Mouse (Mus musculus): ENCODE data around the gene Ttc7b. TPM values are rescaled to one million over a fixed set of nuclear protein-coding genes. Genes with fewer than 3 reads are reported as not detected.

Ttc7b gene
- polyA plus RNA-seq, 1 experiment: 18.2 TPM

- Histone ChIP-seq H3ac (ENCODE audit: control insufficient read depth, insufficient read length) (no peak overlapping the region), H3K27me3 (ENCODE audit: control insufficient read depth, insufficient read depth, insufficient read length) (no peaks in the 10 kb centered on the region), H3K4me3 (no peak overlapping the region), H3K36me3 (ENCODE audit: control insufficient read depth, insufficient read depth) (no peaks in the 10 kb centered on the region), H3K79me2 (ENCODE audit: control insufficient read depth, insufficient read depth) (no peaks in the 10 kb centered on the region), H3K4me2 (ENCODE audit: low read depth) (no peak overlapping the region)
- no peak for TF ChIP-seq MYOD1 (IDR thresholded peaks at IDR 0.05; ENCODE audit: control insufficient read depth in 1 of 3, insufficient read length in 2 of 3, low read depth in 2 of 3)
Observed at GRCm38 (mm10) chr12:100470295-100470694, 50.3 kb downstream of the Ttc7b start.

- H3K4me2 ChIP-seq (ENCODE audit: low read depth): no peak overlapping the region
- H3K36me3 ChIP-seq (ENCODE audit: control insufficient read depth, insufficient read depth): no peaks in the 10 kb centered on the region
- H3K27me3 ChIP-seq (ENCODE audit: control insufficient read depth, insufficient read depth, insufficient read length): no peaks in the 10 kb centered on the region
- H3K4me3 ChIP-seq: no peak overlapping the region
- no peaks in the 10 kb centered on the region for H3K79me2 ChIP-seq (ENCODE audit: control insufficient read depth, insufficient read depth)
- no peak for TF ChIP-seq E2F4 (IDR thresholded peaks at IDR 0.05; ENCODE audit: insufficient read depth)
- no peak for TF ChIP-seq REST (IDR thresholded peaks at IDR 0.05; ENCODE audit: insufficient read depth, insufficient read length)
- TF ChIP-seq CEBPB (IDR thresholded peaks at IDR 0.05; ENCODE audit: insufficient read depth, poor library complexity, severe bottlenecking): no peak
- TF ChIP-seq TCF12 (IDR thresholded peaks at IDR 0.05; ENCODE audit: insufficient read depth, poor library complexity, severe bottlenecking): no peak
- TF ChIP-seq POLR2A (IDR thresholded peaks at IDR 0.05; ENCODE audit: insufficient read length, low read depth): no peak
- TF ChIP-seq MYOG (IDR thresholded peaks at IDR 0.05; ENCODE audit: control insufficient read depth in 1 of 3, insufficient read depth in 1 of 3, insufficient read length in 2 of 3, low read depth in 2 of 3): no peak
- no peak for TF ChIP-seq SRF (IDR thresholded peaks at IDR 0.05; ENCODE audit: control insufficient read depth, insufficient read length, low read depth)
- no peak for TF ChIP-seq TCF3 (IDR thresholded peaks at IDR 0.05; ENCODE audit: insufficient read length, low read depth)
- TF ChIP-seq MYOD1 (IDR thresholded peaks at IDR 0.05; ENCODE audit: control insufficient read depth in 1 of 3, insufficient read length in 2 of 3, low read depth in 2 of 3): no peak
- no peak for TF ChIP-seq MAX (IDR thresholded peaks at IDR 0.05; ENCODE audit: low read depth)
- no peak for TF ChIP-seq POLR2AphosphoS2 (IDR thresholded peaks at IDR 0.05; ENCODE audit: insufficient read length, low read depth)
- no peak for TF ChIP-seq USF1 (IDR thresholded peaks at IDR 0.05; ENCODE audit: low read depth)
- no peak overlapping the region for H3ac ChIP-seq (ENCODE audit: control insufficient read depth, insufficient read length)
Observed at GRCm38 (mm10) chr12:100469503-100470293, 50.9 kb downstream of the Ttc7b start.

DNA sequence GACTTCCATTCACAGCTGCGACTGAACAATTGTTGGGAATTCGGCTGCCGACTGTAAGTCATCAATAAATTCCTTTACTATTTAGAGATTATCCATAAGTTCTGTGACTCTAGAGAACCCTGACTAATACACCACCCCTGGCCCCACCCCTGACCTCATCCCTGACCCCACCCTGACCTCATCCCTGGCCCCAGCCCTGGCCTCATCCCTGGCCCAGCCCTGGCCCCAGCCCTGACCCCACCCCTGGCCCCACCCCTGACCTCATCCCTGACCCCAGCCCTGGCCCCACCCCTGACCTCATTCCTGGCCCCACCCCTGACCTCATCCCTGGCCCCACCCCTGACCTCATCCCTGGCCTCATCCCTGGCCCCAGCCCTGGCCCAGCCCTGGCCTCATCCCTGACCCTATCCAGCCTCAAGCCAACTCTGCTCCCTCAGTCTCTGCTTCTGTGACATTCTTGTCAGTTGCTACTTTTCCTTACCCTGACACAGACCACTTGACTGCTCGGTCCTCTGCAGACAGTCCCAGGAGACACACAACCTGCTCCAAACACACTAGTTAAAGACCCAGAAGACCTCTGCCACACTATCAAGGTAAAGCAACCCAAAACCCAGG, 55.4 kb downstream of the Ttc7b start:
- H3ac ChIP-seq (ENCODE audit: control insufficient read depth, insufficient read length): no peak overlapping the region
- no peak overlapping the region for H3K4me2 ChIP-seq (ENCODE audit: low read depth)
- H3K27me3 ChIP-seq (ENCODE audit: control insufficient read depth, insufficient read depth, insufficient read length): no peaks in the 10 kb centered on the region
- TF ChIP-seq MYOG (IDR thresholded peaks at IDR 0.05; ENCODE audit: control insufficient read depth in 1 of 3, insufficient read depth in 1 of 3, insufficient read length in 2 of 3, low read depth in 2 of 3) (no peak), USF1 (IDR thresholded peaks at IDR 0.05; ENCODE audit: low read depth) (no peak), SRF (IDR thresholded peaks at IDR 0.05; ENCODE audit: control insufficient read depth, insufficient read length, low read depth) (no peak), MAX (IDR thresholded peaks at IDR 0.05; ENCODE audit: low read depth) (no peak), REST (IDR thresholded peaks at IDR 0.05; ENCODE audit: insufficient read depth, insufficient read length) (no peak), POLR2AphosphoS2 (IDR thresholded peaks at IDR 0.05; ENCODE audit: insufficient read length, low read depth) (no peak), TCF12 (IDR thresholded peaks at IDR 0.05; ENCODE audit: insufficient read depth, poor library complexity, severe bottlenecking) (no peak), E2F4 (IDR thresholded peaks at IDR 0.05; ENCODE audit: insufficient read depth) (no peak), POLR2A (IDR thresholded peaks at IDR 0.05; ENCODE audit: insufficient read length, low read depth) (no peak)
- H3K36me3 ChIP-seq (ENCODE audit: control insufficient read depth, insufficient read depth): no peaks in the 10 kb centered on the region
- no peak overlapping the region for H3K4me3 ChIP-seq
- H3K79me2 ChIP-seq (ENCODE audit: control insufficient read depth, insufficient read depth): no peaks in the 10 kb centered on the region

DNA sequence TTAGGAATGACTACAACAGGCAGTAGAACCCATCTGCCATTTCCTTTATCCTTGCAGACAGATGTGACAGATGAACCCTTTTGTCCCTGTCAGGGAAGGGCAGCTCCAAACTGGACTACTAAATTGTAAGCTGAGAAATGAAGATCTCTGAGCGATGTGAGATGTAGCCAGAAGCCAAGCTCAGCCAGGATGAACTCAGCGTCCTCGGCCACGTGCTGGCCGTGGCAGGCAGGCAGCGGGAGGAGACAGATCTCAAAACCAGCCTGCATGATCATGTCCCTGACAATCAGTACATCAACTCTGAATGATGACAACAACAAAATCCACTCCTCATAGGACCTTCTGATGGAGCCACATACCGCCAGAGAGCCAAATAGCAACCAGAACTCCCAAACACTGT, 62.9 kb downstream of the Ttc7b start:
- H3K4me2 ChIP-seq (ENCODE audit: low read depth): no peak overlapping the region
- no peaks in the 10 kb centered on the region for H3K27me3 ChIP-seq (ENCODE audit: control insufficient read depth, insufficient read depth, insufficient read length)
- no peak overlapping the region for H3ac ChIP-seq (ENCODE audit: control insufficient read depth, insufficient read length)
- no peak overlapping the region for H3K4me3 ChIP-seq
- TF ChIP-seq POLR2AphosphoS2 (IDR thresholded peaks at IDR 0.05; ENCODE audit: insufficient read length, low read depth) (no peak), MYOG (IDR thresholded peaks at IDR 0.05; ENCODE audit: control insufficient read depth in 1 of 3, insufficient read depth in 1 of 3, insufficient read length in 2 of 3, low read depth in 2 of 3) (no peak), POLR2A (IDR thresholded peaks at IDR 0.05; ENCODE audit: insufficient read length, low read depth) (no peak), MYOD1 (IDR thresholded peaks at IDR 0.05; ENCODE audit: control insufficient read depth in 1 of 3, insufficient read length in 2 of 3, low read depth in 2 of 3) (no peak), SRF (IDR thresholded peaks at IDR 0.05; ENCODE audit: control insufficient read depth, insufficient read length, low read depth) (no peak), MAX (IDR thresholded peaks at IDR 0.05; ENCODE audit: low read depth) (no peak), REST (IDR thresholded peaks at IDR 0.05; ENCODE audit: insufficient read depth, insufficient read length) (no peak), USF1 (IDR thresholded peaks at IDR 0.05; ENCODE audit: low read depth) (no peak), TCF12 (IDR thresholded peaks at IDR 0.05; ENCODE audit: insufficient read depth, poor library complexity, severe bottlenecking) (no peak), TCF3 (IDR thresholded peaks at IDR 0.05; ENCODE audit: insufficient read length, low read depth) (no peak), CEBPB (IDR thresholded peaks at IDR 0.05; ENCODE audit: insufficient read depth, poor library complexity, severe bottlenecking) (no peak), E2F4 (IDR thresholded peaks at IDR 0.05; ENCODE audit: insufficient read depth) (no peak)
- H3K36me3 ChIP-seq (ENCODE audit: control insufficient read depth, insufficient read depth): no peaks in the 10 kb centered on the region
- H3K79me2 ChIP-seq (ENCODE audit: control insufficient read depth, insufficient read depth): no peaks in the 10 kb centered on the region
